Mouse (Mus musculus): ENCODE measurements around the gene Kbtbd12.

Kbtbd12 gene

DNA sequence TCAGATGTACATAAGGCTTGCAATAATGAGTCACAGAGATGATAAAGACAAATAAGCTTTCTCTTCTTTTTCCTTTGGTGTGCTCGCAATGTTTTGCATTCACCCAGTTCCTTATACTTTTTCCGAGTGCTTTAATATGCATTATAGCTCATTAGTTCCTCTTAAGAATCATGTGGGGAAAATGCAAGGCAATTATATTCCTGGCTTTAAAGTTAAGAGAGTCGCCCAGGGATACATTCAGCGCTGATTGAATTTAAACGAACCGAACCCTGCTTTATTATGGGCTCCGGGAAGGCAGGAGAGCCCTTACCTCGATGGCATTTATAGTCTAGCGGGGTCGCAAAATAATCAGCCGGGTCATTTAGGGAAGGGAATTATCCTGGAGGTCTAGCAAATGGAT is 10.8 kb downstream of the Kbtbd12 start:
- no peak for DNase-seq (ENCODE audit: low spot score in 2 of 2)

DNA sequence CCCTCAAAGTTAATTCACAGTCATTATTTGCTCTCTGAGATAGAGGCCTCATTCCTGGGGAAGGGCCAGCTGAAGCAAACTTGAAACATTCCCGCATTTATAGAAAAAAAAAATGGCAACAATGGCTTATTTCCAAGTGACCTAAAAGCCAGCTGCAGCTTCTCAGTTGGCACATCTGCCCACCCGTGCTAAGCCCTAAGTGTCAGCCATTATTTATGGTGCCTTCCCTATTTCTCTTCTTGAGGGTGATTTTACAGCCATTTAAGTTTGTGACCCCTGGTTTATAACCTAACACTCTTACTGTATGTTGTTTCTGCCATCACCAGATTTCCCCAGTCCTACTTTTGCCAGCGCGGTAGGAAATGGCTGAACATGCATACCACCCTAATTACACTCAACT is 11.3 kb downstream of the Kbtbd12 start:
- no peak for DNase-seq (ENCODE audit: low spot score in 2 of 2)

DNA sequence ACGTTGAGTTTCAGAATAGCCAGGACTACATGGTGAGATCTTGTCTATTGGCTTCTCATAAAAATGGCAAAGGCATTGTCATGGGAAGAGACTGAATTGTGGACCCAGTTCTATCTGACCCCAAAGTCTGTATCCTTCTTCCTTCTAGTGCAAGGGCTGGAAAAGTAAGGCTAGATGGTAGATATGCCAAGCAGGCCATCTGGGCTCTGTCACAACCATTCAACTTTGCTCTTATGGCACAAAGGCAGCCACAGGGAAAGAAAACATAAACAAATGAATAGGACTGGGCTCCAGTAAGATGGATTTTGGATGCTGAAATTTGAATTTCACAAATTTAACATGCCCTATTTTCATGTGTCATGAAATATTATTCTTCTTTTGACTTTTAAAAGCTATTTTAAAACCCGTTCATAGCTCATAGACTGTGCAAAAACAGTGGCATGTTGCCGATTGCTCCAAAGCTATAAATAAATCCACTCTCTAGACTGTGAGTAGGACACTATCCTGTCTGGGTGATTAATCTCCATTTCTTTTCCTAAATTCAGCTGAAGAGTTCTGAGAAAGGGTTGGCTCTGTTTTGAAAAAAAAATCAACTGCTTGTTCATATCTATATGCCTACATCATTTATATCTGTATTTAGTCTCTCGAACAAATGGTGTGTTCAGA is 15.8 kb downstream of the Kbtbd12 start:
- no peak for DNase-seq (ENCODE audit: low spot score in 2 of 2)

DNA sequence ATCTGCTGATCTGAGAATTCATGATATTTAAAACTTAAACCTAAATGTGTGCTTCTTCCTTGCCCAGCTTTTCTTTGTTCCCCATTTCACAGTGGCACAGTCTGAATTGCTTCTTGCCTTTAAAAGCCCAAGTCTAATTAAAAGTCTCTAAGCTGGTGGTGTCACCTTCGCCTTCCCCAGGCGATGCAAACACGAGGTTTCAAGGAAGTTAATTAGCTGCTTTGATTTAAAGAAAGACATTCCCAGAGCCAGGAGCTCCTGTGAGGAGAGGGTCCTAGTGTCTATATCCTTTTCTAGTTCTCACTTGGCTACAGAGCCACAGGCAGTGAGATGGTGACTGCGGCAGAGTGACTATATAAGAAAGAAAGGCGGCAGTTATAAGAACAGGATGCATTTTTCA is 18.2 kb downstream of the Kbtbd12 start:
- no peak for DNase-seq (ENCODE audit: low spot score in 2 of 2)

DNA sequence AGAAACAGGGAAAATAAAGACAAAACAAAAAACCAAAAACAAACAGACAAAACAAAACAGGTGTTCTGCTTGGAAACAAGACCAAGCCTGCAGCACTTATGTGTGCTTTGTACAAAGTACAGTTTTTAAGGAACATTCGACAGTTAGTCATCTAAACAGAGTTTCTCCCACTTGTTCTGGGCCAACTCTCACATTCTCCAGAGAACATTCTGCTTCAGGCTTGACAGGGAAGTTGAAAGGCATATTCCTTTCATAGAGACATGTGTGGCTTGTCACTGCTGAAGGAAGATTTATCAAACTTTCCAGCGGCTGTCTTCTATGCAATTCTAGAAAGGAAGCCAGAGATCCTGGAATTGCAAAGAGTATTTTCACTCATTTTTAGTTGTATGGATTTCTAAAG is 22.4 kb downstream of the Kbtbd12 start:
- DNase-seq (ENCODE audit: low spot score in 2 of 2): no peak

DNA sequence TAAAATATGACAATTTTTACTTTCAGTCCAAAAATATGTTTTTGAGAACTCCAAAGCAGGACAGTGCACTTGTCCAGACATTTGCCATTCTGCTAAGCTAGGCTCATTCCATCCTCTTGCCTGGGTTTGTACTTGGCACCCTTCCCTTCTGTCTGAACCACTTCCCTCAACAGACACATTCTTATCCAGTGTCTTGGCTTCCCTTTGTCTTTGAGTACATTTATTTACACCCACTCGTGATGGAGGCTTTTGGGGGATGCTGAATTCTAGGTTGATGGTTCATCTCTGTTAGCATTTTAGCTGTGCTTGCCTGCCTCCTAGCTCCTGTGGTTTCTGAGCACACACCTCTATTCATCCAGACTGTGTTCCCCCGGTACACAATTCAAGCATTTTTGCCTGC is 31.3 kb downstream of the Kbtbd12 start:
- no peak for DNase-seq (ENCODE audit: low spot score in 2 of 2)

DNA sequence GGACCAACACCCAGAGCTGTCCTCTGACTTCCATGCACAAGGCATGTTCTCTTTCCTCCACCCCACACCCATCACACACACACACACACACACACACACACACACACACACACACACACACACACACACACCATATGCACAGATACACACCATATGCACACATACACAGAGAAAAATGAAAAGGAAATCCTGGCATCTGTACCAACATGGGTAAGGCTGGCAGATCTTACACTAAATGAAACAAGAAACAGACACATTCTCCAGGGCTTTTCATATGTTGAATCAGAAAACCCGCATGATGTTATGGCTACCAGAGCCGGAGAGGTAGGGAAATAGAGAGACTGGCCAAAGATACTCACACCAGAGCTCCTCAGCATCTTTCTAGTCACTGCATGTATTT is 32.0 kb downstream of the Kbtbd12 start:
- DNase-seq (ENCODE audit: low spot score in 2 of 2): no peak

DNA sequence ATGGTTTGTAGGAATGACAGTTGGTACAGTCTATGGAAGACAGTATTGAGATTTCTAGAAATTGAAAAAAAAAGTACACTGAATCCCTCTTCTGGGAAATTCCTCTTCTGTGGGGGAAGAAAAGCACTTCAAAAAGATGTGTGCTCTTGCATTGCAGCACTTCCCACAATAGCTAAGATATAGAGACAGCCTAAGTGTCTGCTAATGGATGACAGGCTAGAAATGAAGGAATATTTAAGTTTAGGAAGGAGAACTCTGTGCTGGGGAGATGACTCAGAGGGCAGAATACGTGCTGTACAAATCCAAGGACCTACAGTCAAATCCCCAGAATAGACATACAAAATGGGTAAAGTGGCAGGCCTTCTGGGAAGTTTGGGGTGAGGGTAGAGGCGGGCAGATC is 32.5 kb downstream of the Kbtbd12 start:
- DNase-seq (ENCODE audit: low spot score in 2 of 2): no peak

DNA sequence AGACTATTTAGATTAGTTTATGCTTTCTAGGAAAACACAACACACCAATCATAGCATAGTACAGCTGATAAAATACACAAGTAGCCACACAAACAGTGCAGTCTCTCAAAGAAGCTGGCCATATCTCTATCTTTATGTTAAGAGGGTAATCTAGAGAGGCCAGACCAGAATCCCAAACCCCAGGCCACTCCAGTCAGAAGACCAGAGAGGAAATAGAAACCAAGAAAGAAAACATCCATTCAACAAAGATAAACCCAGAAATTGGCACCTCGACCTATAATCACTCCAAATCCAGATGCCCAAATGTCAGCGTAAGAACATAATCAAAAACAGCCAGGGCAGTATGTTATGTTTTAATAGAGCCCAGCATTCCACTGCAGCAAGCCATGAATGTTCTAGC is 41.6 kb downstream of the Kbtbd12 start:
- no peak for DNase-seq (ENCODE audit: low spot score in 2 of 2)

DNA sequence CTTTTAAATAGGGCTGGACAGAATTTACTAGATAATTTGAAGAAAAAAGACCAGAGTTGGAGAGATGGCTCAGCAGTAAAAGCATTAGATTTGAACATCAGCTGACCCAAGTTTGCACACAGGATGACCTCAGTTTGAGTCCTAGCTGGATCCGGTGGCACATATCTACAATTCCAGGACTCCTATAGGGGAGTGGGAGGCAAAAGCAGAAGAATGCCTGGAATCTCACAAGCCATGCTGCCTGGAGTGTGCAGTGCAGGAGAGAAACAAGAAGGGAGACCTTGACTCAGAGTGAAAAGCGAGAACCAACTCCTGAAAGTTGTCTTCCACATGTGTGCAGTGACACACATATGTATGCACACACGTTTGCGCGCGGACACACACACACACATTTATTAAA is 45.4 kb downstream of the Kbtbd12 start:
- DNase-seq (ENCODE audit: low spot score in 2 of 2): no peak

DNA sequence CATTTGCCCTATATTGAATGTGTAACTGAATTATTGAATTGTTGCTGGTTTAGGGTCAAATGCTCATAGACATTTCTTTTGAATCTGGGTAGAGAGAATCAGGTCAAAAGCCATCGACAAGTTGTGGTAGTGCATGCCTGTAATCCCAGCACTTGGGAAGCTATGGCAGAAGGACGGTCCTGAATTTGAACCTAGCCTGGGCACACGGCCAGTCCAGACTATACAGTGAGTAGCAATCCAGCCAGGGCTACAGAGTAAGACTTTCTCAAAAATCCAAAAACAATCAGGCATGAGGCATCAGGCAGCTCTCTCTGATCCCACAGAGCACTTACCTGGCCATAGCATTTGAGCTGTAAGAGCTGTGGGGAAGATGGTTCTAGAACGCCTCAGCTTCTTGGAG is 47.5 kb downstream of the Kbtbd12 start:
- DNase-seq (ENCODE audit: low spot score in 2 of 2): no peak

DNA sequence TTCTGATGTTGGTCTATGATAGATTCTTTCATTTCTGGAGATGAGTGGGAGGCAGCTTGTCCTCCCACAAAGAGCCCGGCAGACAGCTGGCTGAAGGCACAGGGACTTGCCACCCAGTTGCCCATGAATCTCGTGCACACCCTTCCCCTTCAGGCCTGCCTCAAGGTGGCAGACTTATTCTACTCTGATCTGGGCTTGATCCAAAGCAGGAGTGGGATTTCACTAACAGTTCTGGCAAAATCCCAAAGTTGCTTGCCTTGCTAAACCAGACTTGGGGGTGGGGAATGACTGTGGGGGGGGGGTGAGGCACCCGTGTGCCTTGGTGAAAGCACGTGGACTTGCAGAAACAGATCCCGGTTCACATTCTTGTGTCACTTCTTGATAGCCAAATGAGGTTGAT is 48.2 kb downstream of the Kbtbd12 start:
- peak in 1 of 2 experiments; percentile 49 for DNase-seq (ENCODE audit: low spot score in 2 of 2)

DNA sequence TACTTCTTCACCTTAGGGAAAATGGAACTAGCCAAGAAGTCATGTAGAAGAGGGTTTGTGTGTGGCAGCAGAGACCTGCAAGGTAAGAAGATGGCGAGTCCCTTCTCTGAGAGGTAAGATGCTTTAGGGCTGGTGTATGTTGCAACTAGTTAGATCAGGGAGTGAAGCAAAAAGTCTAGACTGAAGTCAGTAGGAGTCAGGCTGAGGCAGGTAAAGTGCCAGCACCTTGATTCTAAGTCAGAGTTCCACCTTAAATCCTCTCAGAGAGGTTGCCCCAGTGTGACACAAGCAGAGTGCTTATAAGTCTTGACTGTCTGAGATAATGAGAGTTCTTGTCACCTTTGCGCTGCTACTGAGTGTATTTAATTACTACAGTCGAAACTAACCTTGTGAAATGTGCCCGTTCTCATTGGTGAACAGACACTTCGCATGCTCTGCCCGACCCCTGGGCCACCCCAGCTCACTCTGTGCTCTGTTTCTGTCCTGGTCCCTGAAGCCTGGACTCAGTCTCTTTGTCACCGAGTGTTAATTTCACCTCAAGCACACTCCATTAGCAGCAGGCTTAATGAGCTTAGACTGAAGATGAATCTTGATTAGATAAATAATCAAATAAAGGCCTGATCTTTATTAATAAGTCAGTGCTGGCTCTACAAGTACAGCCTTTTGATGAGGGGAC is 49.0 kb downstream of the Kbtbd12 start:
- no peak for DNase-seq (ENCODE audit: low spot score in 2 of 2)

DNA sequence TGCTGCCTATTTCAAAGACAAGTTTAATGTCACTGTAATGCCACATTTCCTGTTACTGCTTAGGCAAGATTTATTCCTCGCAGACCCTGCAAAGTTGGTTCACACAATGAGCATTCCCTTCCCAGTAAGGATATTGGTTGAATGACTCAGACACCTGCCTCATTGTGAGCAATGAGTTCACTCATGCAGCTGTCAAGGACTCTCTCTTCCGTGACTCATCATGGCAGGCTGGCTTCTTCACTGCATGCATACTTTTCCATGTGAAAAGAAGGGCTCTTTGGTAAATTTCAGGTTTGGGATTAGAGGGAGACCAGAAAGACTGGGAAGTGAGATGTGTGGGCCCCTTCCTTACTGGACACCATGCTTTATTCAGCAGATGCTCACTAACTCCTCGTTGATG is 50.7 kb downstream of the Kbtbd12 start:
- DNase-seq (ENCODE audit: low spot score in 2 of 2): no peak

DNA sequence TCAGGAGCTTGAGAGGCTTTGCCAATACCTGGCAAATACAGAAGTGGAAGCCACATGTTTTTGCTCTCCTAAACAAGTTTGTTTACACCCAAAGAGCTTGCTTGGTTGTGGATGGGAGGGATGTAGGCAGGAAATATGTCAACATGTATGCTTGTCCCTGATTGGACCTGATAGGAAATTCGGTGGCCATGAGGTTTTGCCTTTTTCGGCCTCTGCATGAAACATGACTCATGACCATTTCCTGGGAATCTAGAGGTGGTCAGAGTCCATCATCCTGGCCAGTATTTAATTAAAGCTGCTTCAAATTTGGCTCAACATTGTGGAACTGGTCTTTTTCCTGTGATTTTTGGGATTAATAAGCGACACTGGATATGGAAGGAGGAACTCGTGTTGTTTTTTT is 53.8 kb downstream of the Kbtbd12 start:
- no peak for DNase-seq (ENCODE audit: low spot score in 2 of 2)

DNA sequence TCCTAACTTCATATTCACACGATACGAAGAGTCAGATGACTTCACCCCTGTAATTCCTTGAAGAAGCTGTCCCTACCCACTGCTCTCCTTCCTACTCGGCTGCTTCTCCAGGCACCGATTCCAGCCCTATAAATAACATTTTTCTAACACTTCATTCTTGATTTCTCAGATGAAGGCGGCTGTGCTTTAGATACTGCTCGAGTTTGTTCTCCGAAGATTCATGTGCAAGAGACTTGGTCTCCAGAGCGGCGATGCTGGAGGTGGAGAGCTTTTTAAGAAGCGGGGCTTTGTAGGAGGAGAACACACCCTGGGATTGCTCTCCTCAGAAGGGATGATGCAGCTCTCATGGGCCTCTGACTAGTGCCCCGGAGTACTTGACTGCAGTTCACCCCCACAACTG is 61.3 kb downstream of the Kbtbd12 start:
- peak; percentile 75 to 85 for DNase-seq (ENCODE audit: low spot score in 2 of 2)

DNA sequence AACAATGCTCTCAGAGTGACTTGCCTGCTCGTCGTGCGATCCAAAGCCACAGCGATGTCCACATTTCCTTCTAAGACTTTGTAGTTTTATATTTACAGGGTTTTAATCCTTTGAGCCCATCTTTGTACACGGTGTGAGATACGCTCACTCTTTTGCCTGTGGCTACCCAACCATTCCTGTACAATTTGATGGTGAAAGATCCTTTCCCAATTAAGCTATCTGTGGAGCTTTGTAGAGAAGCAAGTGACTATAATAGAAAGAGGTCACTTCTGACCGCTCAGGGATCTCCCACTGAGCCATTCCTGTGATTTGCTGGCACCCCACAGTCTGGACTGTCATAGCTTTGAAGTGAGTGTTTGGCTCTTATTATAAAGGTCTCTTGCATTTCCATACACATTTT is 71.1 kb downstream of the Kbtbd12 start:
- no peak for DNase-seq (ENCODE audit: low spot score in 2 of 2)

DNA sequence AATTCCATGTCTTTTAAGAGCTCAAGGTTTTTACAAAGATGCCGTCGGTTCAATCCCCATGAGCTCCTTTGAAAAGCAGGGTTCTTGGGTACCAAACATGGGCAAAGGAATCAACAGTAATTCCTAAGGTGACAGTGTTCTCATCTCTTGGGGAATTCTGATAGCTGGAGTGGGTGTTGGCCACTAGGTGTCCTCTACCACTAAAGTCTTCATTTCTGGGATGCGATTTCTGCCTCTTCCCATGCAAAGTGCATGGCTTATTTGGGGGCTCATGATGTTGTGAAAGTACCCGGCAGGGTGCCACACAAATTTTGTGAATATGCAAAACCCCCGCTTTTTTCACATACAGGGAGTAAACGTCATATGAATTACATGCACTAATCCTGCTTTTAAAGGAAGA is 72.7 kb downstream of the Kbtbd12 start:
- DNase-seq (ENCODE audit: low spot score in 2 of 2): no peak

DNA sequence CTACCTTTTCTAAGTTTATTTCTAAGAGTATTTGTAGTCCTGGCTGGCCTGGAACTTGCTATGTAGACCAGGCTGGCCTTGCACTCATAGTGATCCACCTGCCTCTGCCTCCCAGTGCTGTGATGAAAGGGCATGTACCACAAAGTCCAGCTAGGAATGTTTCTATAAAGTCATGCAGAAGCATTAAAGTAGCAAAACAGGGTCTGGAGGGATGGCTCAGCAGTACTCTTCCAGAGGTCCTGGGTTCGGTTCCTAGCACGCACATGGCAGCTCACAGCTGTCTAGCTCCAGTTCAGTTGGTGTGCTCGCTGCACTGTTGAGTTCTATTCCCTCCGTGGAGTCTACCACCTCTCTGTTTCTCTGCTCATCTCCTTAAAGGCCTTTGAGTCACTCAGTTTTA is 77.6 kb downstream of the Kbtbd12 start:
- no peak for DNase-seq (ENCODE audit: low spot score in 2 of 2)

DNA sequence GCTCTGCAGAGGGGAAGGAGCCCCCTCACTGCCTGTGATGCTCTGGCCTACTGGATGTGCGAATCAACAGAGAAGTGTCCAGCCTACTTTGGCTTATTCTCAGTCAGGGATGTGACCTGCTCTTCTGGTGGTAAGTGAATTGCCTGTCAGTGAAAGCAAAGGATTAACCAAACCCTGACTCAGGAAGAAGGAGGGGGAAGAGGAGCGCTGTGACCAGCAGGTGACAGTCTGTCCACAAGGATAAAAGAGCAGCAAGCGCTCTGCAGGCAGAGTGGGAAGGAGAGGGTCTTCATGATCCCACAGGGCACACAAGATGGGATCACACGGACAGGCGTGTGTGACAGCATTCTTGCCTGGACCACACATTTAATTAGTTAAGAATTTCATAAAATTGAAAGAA is 78.1 kb downstream of the Kbtbd12 start:
- no peak for DNase-seq (ENCODE audit: low spot score in 2 of 2)

DNA sequence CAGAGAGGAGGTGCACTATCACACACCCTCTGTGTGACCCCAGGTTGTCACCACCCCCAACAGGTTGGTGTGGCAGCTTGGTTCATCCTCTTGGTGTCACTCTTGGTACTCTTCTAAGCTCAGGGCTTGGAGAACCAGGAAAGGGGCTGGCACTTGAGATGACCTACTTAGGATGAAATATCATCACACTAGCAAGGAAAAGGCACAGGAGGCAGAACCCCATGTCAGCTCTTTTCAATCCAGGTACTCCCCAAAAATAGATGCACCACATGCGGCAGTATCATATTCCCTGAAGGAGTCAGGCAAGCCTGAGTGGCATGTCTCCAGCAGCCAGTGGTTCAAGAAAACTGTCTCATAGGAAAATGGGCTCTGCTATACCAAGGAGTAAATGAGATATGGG is 79.7 kb downstream of the Kbtbd12 start:
- peak; percentile 22 to 30 for DNase-seq (ENCODE audit: low spot score in 2 of 2)

DNA sequence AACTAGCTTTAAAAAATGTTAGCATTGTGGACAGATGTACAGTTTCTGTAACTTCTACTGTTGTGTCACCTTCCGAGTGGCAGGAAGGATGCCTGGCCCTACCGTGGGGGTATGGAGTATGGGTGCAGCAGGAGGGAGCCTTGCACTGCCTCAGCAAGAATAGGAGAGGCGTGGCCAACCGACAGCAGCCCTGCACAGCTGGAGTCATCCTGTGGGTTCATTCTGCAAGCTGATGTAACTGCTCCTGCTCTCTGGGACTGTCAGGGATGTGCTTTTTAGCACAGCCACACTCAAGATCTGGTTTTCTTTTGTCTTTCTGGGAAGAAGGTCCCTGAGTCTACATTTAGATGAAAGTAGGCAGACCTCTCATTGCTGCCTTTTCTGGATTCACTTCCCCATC is 80.2 kb downstream of the Kbtbd12 start:
- DNase-seq (ENCODE audit: low spot score in 2 of 2): no peak

DNA sequence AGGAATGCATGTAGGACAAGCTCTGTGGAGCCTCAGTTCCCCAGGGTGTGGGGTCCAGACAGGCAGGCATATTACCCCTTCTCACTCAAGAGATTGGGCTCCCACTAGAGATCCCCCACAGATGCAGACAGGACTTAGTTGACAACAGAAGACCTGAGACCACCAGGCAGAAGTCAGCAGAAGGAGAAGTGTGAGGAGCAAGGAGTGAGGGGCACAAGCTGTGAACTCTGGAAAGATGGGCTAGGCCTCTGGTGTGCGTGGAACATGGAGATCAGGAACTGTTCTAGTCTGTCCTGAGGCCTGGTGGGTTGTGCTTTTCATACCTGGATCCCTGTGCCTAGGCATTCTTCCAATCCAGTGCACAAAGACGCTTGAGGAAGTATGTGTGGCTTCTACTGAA is 87.8 kb downstream of the Kbtbd12 start:
- no peak for DNase-seq (ENCODE audit: low spot score in 2 of 2)

All from left cerebral cortex, adult 9 months (tissue).